Mouse (Mus musculus): ENCODE results near the gene Wasf1.

Wasf1 gene

DNA sequence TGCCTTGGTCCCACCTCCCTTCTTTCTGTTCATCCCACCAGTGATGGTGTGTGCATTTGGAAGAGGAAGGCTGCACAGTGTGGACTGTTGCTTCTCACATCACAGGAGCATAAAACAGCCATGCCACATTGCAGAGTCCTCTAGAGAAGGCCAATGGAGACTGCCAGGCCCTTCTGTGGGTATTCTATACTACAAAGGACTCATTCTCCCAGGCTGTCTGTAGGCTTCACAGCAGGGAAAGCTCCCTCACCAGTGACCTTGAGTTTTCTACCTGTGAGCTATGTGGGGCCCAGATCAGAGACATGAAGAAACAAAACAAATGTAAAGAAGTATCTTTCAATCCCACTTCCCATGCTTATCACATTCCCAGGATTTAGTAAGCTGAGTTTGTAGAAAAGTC lies 100.5 kb downstream of the Wasf1 start:
- no peak for DNase-seq (ENCODE audit: low spot score)

DNA sequence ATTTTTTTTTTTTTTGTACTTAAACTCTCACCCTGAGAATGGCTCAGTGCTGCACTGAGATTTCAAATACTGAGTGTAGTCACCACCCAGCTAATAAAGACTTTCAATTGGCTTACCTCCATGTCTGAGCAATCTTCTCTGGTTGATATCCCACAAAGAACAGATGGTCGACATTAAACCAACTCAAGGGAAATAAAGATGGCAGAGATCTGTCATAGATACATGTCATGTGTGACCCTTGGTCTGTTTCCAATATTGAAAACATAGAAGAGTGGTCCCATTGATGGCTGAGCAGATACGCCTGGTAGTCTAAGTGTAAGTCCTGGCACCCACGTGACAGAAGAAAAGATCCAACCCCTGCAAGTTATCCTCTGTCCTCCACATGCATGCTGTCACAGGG lies 101.3 kb downstream of the Wasf1 start:
- no peak for DNase-seq (ENCODE audit: low spot score)

DNA sequence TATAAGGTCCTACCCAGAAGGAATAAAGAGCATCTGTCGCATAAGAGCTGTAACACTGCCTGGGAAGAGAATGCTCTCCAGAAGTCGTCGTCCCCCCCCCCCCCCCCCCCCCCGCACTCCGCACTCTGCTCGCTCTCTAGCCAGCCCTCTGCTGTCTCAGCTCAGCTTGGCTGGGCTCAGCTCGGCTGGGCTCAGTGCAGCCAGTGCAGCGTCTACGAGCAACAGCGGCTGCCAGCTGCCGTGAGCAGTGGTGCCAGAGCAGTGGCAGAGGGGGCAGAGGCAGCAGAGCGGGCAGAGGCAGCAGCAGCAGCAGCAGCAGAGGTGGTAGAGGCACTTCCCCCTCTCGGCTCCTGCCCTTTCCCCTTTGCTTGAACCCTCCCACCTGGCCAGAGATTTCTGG lies 102.1 kb downstream of the Wasf1 start:
- no peak for DNase-seq (ENCODE audit: low spot score)
